In the genomic region with DNA sequence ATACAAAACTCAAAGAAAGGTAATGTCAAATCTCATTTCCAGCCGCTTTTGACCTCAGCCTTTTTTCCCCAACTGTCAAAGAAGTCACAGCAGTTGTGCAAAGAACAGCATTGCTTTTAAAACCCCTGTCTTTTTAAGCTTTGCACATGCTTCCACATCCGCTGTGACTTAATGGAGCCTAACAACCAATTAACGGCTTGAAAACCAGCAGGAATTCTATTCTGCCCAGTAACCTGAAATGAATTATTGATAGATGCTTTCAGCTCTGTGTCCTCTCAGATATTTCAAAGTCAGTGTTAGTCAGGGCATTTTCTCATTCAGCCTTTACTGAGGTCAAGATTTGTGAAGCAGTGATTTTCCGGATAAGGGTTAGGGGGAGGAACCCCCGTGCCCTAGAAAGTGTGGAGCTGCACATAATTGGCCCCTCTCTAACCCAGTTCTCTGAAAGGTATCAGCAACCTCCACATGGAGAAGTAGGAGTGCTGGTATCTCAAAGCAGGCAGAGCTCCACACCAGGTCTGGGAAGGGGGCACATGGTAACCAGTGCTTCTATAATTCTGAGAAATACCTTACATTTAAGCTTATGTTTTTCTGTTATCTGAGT, we compare ENCODE assay signal across 16 mouse cellular contexts.
A peak's percentile ranks its signal among the peaks of the same experiment; 100 is the strongest.
DNase-seq lines count a peak whose midpoint lies in the region; ATAC-seq lines count a peak whose summit lies in the region.
"Had no signal": no experiment of that assay in that cellular context is flagged by ENCODE, and none has a peak within 500 bp of the region (broad histone marks: within the 10 kb centered on the region; RNA-seq: fewer than 3 reads in every experiment).

No protein-coding gene starts in this region.

- no peaks in the 10 kb centered on the region for H3K4me1 ChIP-seq in hindbrain, embryonic 14.5 days (replicated peaks; ENCODE audit: control insufficient read depth, insufficient read depth, low read length)
- 0 out of 2 replicates have a peak, but pooled peaks cover 3% of the 10 kb centered on the region for H3K4me1 ChIP-seq in hindbrain, embryonic 12.5 days
- H3K4me1 ChIP-seq in neural tube, embryonic 12.5 days: no peaks in the 10 kb centered on the region
- peaks cover 7% of the 10 kb centered on the region; the same call in 1 of the 2 replicates for H3K4me1 ChIP-seq in midbrain, embryonic 15.5 days
- H3K4me1 ChIP-seq in intestine, embryonic 15.5 days (replicated peaks): no peaks in the 10 kb centered on the region
- H3K4me1 ChIP-seq: heart, embryonic 13.5 days had no signal

- H3K36me3 ChIP-seq in hindbrain, embryonic 14.5 days (replicated peaks; ENCODE audit: control insufficient read depth, insufficient read depth): no peaks in the 10 kb centered on the region
- no peaks in the 10 kb centered on the region for H3K36me3 ChIP-seq in hindbrain, embryonic 12.5 days
- H3K36me3 ChIP-seq in neural tube, embryonic 12.5 days: no peaks in the 10 kb centered on the region
- H3K36me3 ChIP-seq in midbrain, embryonic 15.5 days (replicated peaks): no peaks in the 10 kb centered on the region
- H3K36me3 ChIP-seq in intestine, embryonic 15.5 days: no peaks in the 10 kb centered on the region
- H3K36me3 ChIP-seq: heart, embryonic 13.5 days had no signal

- peak overlapping the region; percentile 29; the same call in 1 of the 2 replicates for H3K27ac ChIP-seq in hindbrain, embryonic 14.5 days
- no peak overlapping the region for H3K27ac ChIP-seq in hindbrain, embryonic 12.5 days
- no peak overlapping the region for H3K27ac ChIP-seq in neural tube, embryonic 12.5 days
- peak overlapping the region; percentile 68 for H3K27ac ChIP-seq in midbrain, embryonic 15.5 days
- H3K27ac ChIP-seq in intestine, embryonic 15.5 days: no peak overlapping the region
- H3K27ac ChIP-seq: heart, embryonic 13.5 days; macrophage had no signal

- H3K27me3 ChIP-seq in hindbrain, embryonic 14.5 days (ENCODE audit: control insufficient read depth, insufficient read depth, low read length): no peaks in the 10 kb centered on the region
- H3K27me3 ChIP-seq in hindbrain, embryonic 12.5 days: no peaks in the 10 kb centered on the region
- H3K27me3 ChIP-seq in neural tube, embryonic 12.5 days (replicated peaks): no peaks in the 10 kb centered on the region
- no peaks in the 10 kb centered on the region for H3K27me3 ChIP-seq in midbrain, embryonic 15.5 days (replicated peaks)
- no peaks in the 10 kb centered on the region for H3K27me3 ChIP-seq in intestine, embryonic 15.5 days (replicated peaks)
- H3K27me3 ChIP-seq: heart, embryonic 13.5 days had no signal

- no peak; the same call in 1 of the 2 replicates for ATAC-seq in hindbrain, embryonic 14.5 days (ENCODE audit: low FRiP score)
- ATAC-seq in hindbrain, embryonic 12.5 days (ENCODE audit: low FRiP score): no peak
- peak; percentile 53 for ATAC-seq in neural tube, embryonic 12.5 days (ENCODE audit: low FRiP score, low read depth)
- peak; percentile 91 for ATAC-seq in midbrain, embryonic 15.5 days (replicated peaks)
- no peak for ATAC-seq in intestine, embryonic 15.5 days
- ATAC-seq: CD4-positive, CD25-positive, alpha-beta regulatory T cell, adult 4 months had no signal

- H3K9me3 ChIP-seq in hindbrain, embryonic 14.5 days (ENCODE audit: control insufficient read depth, low read length): 0 out of 2 replicates have a peak, but pooled peaks cover 3% of the 10 kb centered on the region
- H3K9me3 ChIP-seq in hindbrain, embryonic 12.5 days (replicated peaks): no peaks in the 10 kb centered on the region
- no peaks in the 10 kb centered on the region for H3K9me3 ChIP-seq in neural tube, embryonic 12.5 days
- no peaks in the 10 kb centered on the region for H3K9me3 ChIP-seq in midbrain, embryonic 15.5 days
- no peaks in the 10 kb centered on the region for H3K9me3 ChIP-seq in intestine, embryonic 15.5 days

- no peak overlapping the region for H3K4me3 ChIP-seq in hindbrain, embryonic 14.5 days (replicated peaks; ENCODE audit: low read length)
- H3K4me3 ChIP-seq in hindbrain, embryonic 12.5 days: no peak overlapping the region
- no peak overlapping the region for H3K4me3 ChIP-seq in neural tube, embryonic 12.5 days
- H3K4me3 ChIP-seq in midbrain, embryonic 15.5 days: no peak overlapping the region
- no peak overlapping the region for H3K4me3 ChIP-seq in intestine, embryonic 15.5 days (replicated peaks)
- H3K4me3 ChIP-seq: heart, embryonic 13.5 days had no signal

- DNase-seq in hindbrain, embryonic 14.5 days (ENCODE audit: low spot score): peak; percentile 56
- DNase-seq in neural tube, embryonic 10.5 days (ENCODE audit: extremely low spot score, low spot score): no peak
- DNase-seq in heart, postnatal 14 days: no peak
- DNase-seq: adrenal gland, postnatal 10 days; cerebellum, postnatal 10 days; lung, embryonic 14.5 days; right cerebral cortex, postnatal 4 days; thymus, adult 18-20 months had no signal

- 33% methylated on average over 5 of the region's 5 CpGs for WGBS in hindbrain, embryonic 14.5 days
- WGBS in hindbrain, embryonic 12.5 days: 47% methylated on average over 5 of the region's 5 CpGs
- whole genome bisulfite sequencing in neural tube, embryonic 12.5 days: 19% methylated on average over 5 of the region's 5 CpGs
- whole genome bisulfite sequencing in midbrain, embryonic 15.5 days: 29% methylated on average over 5 of the region's 5 CpGs
- WGBS in intestine, embryonic 15.5 days: 80% methylated on average over 5 of the region's 5 CpGs

- intact Hi-C loops in heart, postnatal 14 days (cut with DNase I): no loop called here

- H3K9ac ChIP-seq in hindbrain, embryonic 14.5 days: no peak overlapping the region
- no peak overlapping the region for H3K9ac ChIP-seq in hindbrain, embryonic 12.5 days
- H3K9ac ChIP-seq in neural tube, embryonic 12.5 days: no peak overlapping the region
- no peak overlapping the region for H3K9ac ChIP-seq in midbrain, embryonic 15.5 days
- no peak overlapping the region for H3K9ac ChIP-seq in intestine, embryonic 15.5 days
- H3K9ac ChIP-seq: heart, embryonic 13.5 days; lung, embryonic 14.5 days had no signal

- no peak overlapping the region for H3K4me2 ChIP-seq in hindbrain, embryonic 14.5 days (replicated peaks)
- no peak overlapping the region for H3K4me2 ChIP-seq in hindbrain, embryonic 12.5 days (replicated peaks)
- no peak overlapping the region for H3K4me2 ChIP-seq in neural tube, embryonic 12.5 days (replicated peaks)
- H3K4me2 ChIP-seq in midbrain, embryonic 15.5 days: no peak overlapping the region
- no peak overlapping the region for H3K4me2 ChIP-seq in intestine, embryonic 15.5 days (replicated peaks)
- H3K4me2 ChIP-seq: heart, embryonic 13.5 days; liver, embryonic 11.5 days; lung, embryonic 14.5 days had no signal

Comparison
In these comparisons a context has a peak if more than half of its experiments do, and no peak if none do; other contexts are left out.
1. H3K27ac ChIP-seq: peak in hindbrain, embryonic 14.5 days (single experiment) and midbrain, embryonic 15.5 days (single experiment); none in hindbrain, embryonic 12.5 days (single experiment), neural tube, embryonic 12.5 days (single experiment) and intestine, embryonic 15.5 days (single experiment).
2. ATAC-seq: peak in neural tube, embryonic 12.5 days (single experiment) and midbrain, embryonic 15.5 days (single experiment); none in hindbrain, embryonic 14.5 days (single experiment), hindbrain, embryonic 12.5 days (single experiment) and intestine, embryonic 15.5 days (single experiment).